Mouse (Mus musculus): ENCODE data around the gene Traf1. TPM values are rescaled to one million over a fixed set of nuclear protein-coding genes. Genes with fewer than 3 reads are reported as not detected.

Gene Traf1
- polyA plus RNA-seq, 1 experiment from 2014 or later, result 4.9 TPM

GRCm38 (mm10) chr2:34971080-34971888 is 9.7 kb upstream of the Traf1 start:
- Histone ChIP-seq H3K27ac (ENCODE audit: low read length) (no peak overlapping the region), H3K9me3 (replicated peaks; ENCODE audit: control insufficient read depth, low read length, poor library complexity, severe bottlenecking) (no peaks in the 10 kb centered on the region), H3K27me3 (ENCODE audit: control insufficient read depth, insufficient read depth, low read depth, low read length) (no peaks in the 10 kb centered on the region), H3K4me1 (ENCODE audit: control insufficient read depth, insufficient read depth, low read length) (no peaks in the 10 kb centered on the region), H3K4me2 (ENCODE audit: low read length) (no peak overlapping the region), H3K36me3 (ENCODE audit: control insufficient read depth, insufficient read depth, low read length) (no peaks in the 10 kb centered on the region), H3K4me3 (ENCODE audit: low read depth, low read length) (no peak overlapping the region), H3K9ac (ENCODE audit: low read depth, low read length) (no peak overlapping the region)
- ATAC-seq, result no peak
- 79% methylated on average over 11 of the region's 11 CpGs for WGBS

GRCm38 (mm10) chr2:34970092-34970750 is 8.6 kb upstream of the Traf1 start:
- no peak for ATAC-seq
- H3K9ac ChIP-seq (ENCODE audit: low read depth, low read length), result no peak overlapping the region
- WGBS, result 39% methylated on average over 9 of the region's 9 CpGs
- no peaks in the 10 kb centered on the region for H3K27me3 ChIP-seq (ENCODE audit: control insufficient read depth, insufficient read depth, low read depth, low read length)
- H3K27ac ChIP-seq (ENCODE audit: low read length), result no peak overlapping the region
- H3K4me1 ChIP-seq (ENCODE audit: control insufficient read depth, insufficient read depth, low read length), result no peaks in the 10 kb centered on the region
- H3K36me3 ChIP-seq (ENCODE audit: control insufficient read depth, insufficient read depth, low read length), result no peaks in the 10 kb centered on the region
- H3K4me2 ChIP-seq (ENCODE audit: low read length), result no peak overlapping the region
- H3K9me3 ChIP-seq (replicated peaks; ENCODE audit: control insufficient read depth, low read length, poor library complexity, severe bottlenecking), result no peaks in the 10 kb centered on the region
- no peak overlapping the region for H3K4me3 ChIP-seq (ENCODE audit: low read depth, low read length)

GRCm38 (mm10) chr2:34969166-34969565 is 7.6 kb upstream of the Traf1 start:
- no peaks in the 10 kb centered on the region for H3K27me3 ChIP-seq (ENCODE audit: control insufficient read depth, insufficient read depth, low read depth, low read length)
- no peak overlapping the region for H3K27ac ChIP-seq (ENCODE audit: low read length)
- H3K9ac ChIP-seq (ENCODE audit: low read depth, low read length), result no peak overlapping the region
- 62% methylated on average over 7 of the region's 7 CpGs for WGBS
- H3K4me1 ChIP-seq (ENCODE audit: control insufficient read depth, insufficient read depth, low read length), result no peaks in the 10 kb centered on the region
- H3K36me3 ChIP-seq (ENCODE audit: control insufficient read depth, insufficient read depth, low read length), result no peaks in the 10 kb centered on the region
- no peak overlapping the region for H3K4me3 ChIP-seq (ENCODE audit: low read depth, low read length)
- H3K9me3 ChIP-seq (replicated peaks; ENCODE audit: control insufficient read depth, low read length, poor library complexity, severe bottlenecking), result no peaks in the 10 kb centered on the region
- ATAC-seq, result peak; percentile 56; the same call in 1 of the 2 replicates
- H3K4me2 ChIP-seq (ENCODE audit: low read length), result no peak overlapping the region

GRCm38 (mm10) chr2:34966243-34966934 is 4.8 kb upstream of the Traf1 start:
- Histone ChIP-seq H3K9ac (ENCODE audit: low read depth, low read length) (no peak overlapping the region), H3K4me3 (ENCODE audit: low read depth, low read length) (no peak overlapping the region), H3K27me3 (ENCODE audit: control insufficient read depth, insufficient read depth, low read depth, low read length) (no peaks in the 10 kb centered on the region), H3K4me1 (ENCODE audit: control insufficient read depth, insufficient read depth, low read length) (no peaks in the 10 kb centered on the region), H3K9me3 (replicated peaks; ENCODE audit: control insufficient read depth, low read length, poor library complexity, severe bottlenecking) (no peaks in the 10 kb centered on the region), H3K36me3 (ENCODE audit: control insufficient read depth, insufficient read depth, low read length) (no peaks in the 10 kb centered on the region), H3K4me2 (ENCODE audit: low read length) (no peak overlapping the region), H3K27ac (ENCODE audit: low read length) (no peak overlapping the region)
- ATAC-seq, result no peak
- 91% methylated on average over 8 of the region's 8 CpGs for WGBS

- WGBS, result 72% methylated on average over 8 of the region's 8 CpGs
- ATAC-seq, result no peak
- Histone ChIP-seq H3K27me3 (ENCODE audit: control insufficient read depth, insufficient read depth, low read depth, low read length) (no peaks in the 10 kb centered on the region), H3K9me3 (replicated peaks; ENCODE audit: control insufficient read depth, low read length, poor library complexity, severe bottlenecking) (no peaks in the 10 kb centered on the region), H3K36me3 (ENCODE audit: control insufficient read depth, insufficient read depth, low read length) (no peaks in the 10 kb centered on the region), H3K4me2 (ENCODE audit: low read length) (no peak overlapping the region), H3K4me1 (ENCODE audit: control insufficient read depth, insufficient read depth, low read length) (no peaks in the 10 kb centered on the region), H3K27ac (ENCODE audit: low read length) (no peak overlapping the region), H3K9ac (ENCODE audit: low read depth, low read length) (no peak overlapping the region), H3K4me3 (ENCODE audit: low read depth, low read length) (no peak overlapping the region)
Measured at GRCm38 (mm10) chr2:34965806-34966205, 4.2 kb upstream of the Traf1 start.

- Histone ChIP-seq H3K4me1 (ENCODE audit: control insufficient read depth, insufficient read depth, low read length) (no peaks in the 10 kb centered on the region), H3K9me3 (replicated peaks; ENCODE audit: control insufficient read depth, low read length, poor library complexity, severe bottlenecking) (no peaks in the 10 kb centered on the region), H3K9ac (ENCODE audit: low read depth, low read length) (no peak overlapping the region), H3K4me3 (ENCODE audit: low read depth, low read length) (no peak overlapping the region), H3K36me3 (ENCODE audit: control insufficient read depth, insufficient read depth, low read length) (no peaks in the 10 kb centered on the region), H3K27me3 (ENCODE audit: control insufficient read depth, insufficient read depth, low read depth, low read length) (no peaks in the 10 kb centered on the region), H3K4me2 (ENCODE audit: low read length) (no peak overlapping the region), H3K27ac (ENCODE audit: low read length) (no peak overlapping the region)
- WGBS, result 46% methylated on average over 9 of the region's 9 CpGs
- no peak for ATAC-seq
Measured at GRCm38 (mm10) chr2:34965293-34965692, 3.7 kb upstream of the Traf1 start.

GRCm38 (mm10) chr2:34964651-34965050 is 3.1 kb upstream of the Traf1 start:
- no peak overlapping the region for H3K27ac ChIP-seq (ENCODE audit: low read length)
- no peaks in the 10 kb centered on the region for H3K27me3 ChIP-seq (ENCODE audit: control insufficient read depth, insufficient read depth, low read depth, low read length)
- no peak overlapping the region for H3K4me3 ChIP-seq (ENCODE audit: low read depth, low read length)
- H3K4me2 ChIP-seq (ENCODE audit: low read length), result no peak overlapping the region
- no peak for ATAC-seq
- no peaks in the 10 kb centered on the region for H3K4me1 ChIP-seq (ENCODE audit: control insufficient read depth, insufficient read depth, low read length)
- no peaks in the 10 kb centered on the region for H3K9me3 ChIP-seq (replicated peaks; ENCODE audit: control insufficient read depth, low read length, poor library complexity, severe bottlenecking)
- no peak overlapping the region for H3K9ac ChIP-seq (ENCODE audit: low read depth, low read length)
- 60% methylated on average over 9 of the region's 9 CpGs for WGBS
- no peaks in the 10 kb centered on the region for H3K36me3 ChIP-seq (ENCODE audit: control insufficient read depth, insufficient read depth, low read length)

GRCm38 (mm10) chr2:34964230-34964629 is 2.7 kb upstream of the Traf1 start:
- no peak for ATAC-seq
- no peaks in the 10 kb centered on the region for H3K9me3 ChIP-seq (replicated peaks; ENCODE audit: control insufficient read depth, low read length, poor library complexity, severe bottlenecking)
- H3K27ac ChIP-seq (ENCODE audit: low read length), result no peak overlapping the region
- H3K27me3 ChIP-seq (ENCODE audit: control insufficient read depth, insufficient read depth, low read depth, low read length), result no peaks in the 10 kb centered on the region
- H3K36me3 ChIP-seq (ENCODE audit: control insufficient read depth, insufficient read depth, low read length), result no peaks in the 10 kb centered on the region
- H3K4me2 ChIP-seq (ENCODE audit: low read length), result no peak overlapping the region
- no peaks in the 10 kb centered on the region for H3K4me1 ChIP-seq (ENCODE audit: control insufficient read depth, insufficient read depth, low read length)
- H3K4me3 ChIP-seq (ENCODE audit: low read depth, low read length), result no peak overlapping the region
- WGBS, result 82% methylated on average over 6 of the region's 6 CpGs
- H3K9ac ChIP-seq (ENCODE audit: low read depth, low read length), result no peak overlapping the region
